Mouse (Mus musculus) urinary bladder, postnatal 25 days (tissue): Measurements from ENCODE around the gene Ric1.

Experiments used
- DNase-seq: peaks from one replicate; pipeline ENCODE4 v3.0.0; 2022; ENCODE audit warnings: low spot score

Gene Ric1

DNA sequence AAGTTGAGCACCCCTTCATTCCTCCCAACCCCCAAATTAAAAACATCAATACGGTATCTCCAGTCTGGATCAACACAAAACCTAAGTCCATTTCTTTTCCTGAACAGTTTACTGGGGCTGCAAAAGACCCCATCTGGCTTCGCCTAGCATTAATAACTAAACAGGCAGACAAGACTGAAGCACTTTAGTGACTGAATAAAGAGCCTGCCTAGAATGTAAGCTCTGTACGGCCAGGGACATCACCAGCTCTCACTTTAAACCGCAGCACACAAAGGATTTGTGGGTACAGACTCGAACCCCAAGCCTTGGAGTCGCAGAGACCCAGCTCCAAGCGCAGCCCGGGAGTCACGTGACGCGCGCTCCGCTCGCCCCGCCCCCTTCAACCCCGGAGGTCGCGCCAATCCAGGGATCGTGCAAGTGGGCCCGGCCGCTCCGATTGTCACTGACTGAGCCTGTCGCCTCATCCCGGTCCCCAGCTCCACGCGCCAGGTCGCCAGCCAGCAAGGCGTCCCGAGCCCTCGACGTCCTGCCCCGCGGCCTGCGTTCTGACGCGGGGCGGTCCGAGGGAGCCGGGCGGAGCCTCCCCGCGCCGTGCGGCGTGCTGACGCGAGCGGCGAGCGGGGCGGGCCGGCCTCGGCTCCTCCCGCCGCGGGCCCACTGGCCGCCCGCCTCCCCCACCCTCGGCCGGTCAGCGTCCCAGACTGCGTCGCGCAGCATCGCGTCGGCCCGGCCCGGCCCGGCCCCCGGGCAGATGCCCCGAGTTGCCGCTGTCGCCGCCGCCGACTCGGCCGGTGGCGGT, at the start of gene Ric1:
Ric1 (plus strand) TSS at position 646 of the 799 bp plus-strand sequence.
- DNase-seq: peak; percentile 84

DNA sequence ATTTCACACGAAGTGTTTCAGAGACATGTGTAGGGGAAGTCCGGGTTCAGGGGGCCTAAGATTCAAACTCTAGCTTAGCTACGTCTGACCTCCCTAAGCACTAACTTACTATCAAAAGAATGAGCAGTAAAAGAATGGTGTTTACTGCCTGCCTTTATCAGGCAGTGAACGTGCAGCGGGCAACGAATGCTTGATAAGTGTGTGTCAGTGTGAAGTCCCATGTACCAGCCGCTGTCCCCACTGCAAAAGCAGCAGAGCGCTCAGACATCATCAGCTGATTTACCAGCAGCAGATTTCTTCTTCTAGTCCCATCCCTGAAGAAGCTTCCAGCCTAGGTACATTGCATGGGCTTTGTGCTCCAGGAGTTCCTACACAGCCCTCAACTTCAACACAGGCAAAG, 49.7 kb upstream of the Ric1 start:
- no peak for DNase-seq

DNA sequence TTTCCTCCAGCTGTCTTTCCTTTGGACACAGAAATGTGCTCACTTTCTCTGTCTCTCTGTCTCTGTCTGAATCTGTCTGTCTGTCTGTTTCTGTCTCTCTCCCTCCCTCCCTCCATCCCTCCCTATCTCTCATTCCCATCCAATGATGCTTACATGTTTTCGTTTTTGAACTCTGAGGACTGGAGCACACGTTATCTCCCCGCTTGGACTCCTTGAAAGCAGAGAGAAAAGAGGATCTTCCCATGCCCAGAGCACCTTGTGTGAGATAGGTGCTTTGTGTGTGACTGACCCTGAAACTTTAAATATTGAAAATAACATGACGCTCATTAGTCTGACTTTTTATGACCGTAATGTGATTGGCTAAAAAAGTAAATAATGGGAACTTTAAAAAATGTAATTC, 49.1 kb upstream of the Ric1 start:
- DNase-seq: no peak

DNA sequence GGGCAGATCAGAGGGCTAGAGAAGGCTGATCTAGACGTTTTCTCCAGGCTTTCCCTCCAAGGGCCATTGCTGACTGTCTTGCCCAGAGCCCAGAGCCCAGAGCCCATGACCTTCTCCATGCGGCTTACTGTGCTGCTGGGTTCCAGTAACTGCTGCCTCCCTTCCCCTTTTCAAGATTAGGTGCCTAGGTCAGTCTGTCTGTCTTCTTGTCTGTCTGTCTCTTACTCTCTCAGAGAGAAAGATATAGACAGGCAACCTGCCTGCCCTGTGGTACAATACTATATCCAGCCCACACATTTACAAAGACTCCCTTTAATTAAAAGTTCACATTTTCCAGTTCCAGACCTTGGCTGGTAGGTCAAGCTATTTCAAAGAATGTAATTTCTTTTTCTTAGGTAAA, 47.3 kb upstream of the Ric1 start:
- DNase-seq: no peak

DNA sequence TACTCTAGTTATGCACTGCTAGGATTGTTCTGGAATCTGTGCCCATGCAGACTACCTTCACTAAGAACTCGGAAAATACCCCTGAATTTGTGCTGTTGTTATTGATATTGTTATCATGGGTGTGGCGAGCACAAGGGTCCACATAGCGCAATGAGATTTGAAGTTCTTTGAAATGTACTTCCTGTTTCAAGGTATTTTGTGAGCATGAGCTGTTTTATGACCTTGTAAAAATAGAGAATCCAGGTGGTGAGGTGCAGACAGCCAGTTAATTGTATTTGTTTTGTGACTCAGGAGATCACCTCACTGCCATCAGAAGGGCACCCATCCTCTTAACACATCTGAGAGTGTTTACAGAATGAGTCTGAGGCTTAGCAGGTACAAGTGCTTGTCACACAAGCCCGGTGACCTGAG, 46.9 kb upstream of the Ric1 start:
- DNase-seq: no peak

DNA sequence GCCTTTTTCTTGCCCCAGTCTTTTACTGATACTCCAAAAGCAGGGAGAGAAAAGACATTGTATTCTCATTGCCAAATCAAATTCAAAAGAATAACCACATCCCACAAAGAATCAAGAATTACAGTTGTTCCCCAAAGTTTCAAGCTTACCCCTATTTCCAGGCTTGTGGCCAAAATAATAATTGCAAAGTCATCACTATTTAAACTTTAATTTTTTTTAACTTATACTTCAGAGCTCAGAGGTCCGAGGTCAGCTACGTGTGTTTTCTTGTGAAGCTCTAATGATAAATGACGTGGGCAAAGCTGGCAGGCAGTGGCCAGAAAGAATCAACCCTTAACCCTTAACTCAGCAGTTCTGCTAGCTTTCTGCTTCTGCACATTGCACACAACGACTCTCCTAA, 43.5 kb upstream of the Ric1 start:
- no peak for DNase-seq

DNA sequence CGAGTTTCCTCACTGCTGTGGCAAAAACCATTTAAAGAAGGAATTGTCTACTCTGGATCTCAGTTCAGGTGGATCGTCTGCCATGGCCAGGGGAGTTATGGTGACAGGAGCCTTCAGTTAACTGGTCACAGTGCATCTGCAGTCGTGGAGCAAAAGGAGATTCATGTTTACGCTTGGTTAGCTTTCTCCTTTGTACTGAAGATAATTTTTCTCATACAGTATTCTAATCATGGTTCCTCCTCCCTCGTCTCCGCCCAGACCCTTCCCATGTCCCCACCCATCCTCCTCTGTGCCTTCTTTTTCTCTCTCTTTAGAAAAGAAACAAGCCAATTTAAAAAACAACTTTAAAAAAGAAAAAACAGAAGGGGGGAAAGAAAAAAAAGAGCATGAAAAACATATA, 40.5 kb upstream of the Ric1 start:
- DNase-seq: no peak

DNA sequence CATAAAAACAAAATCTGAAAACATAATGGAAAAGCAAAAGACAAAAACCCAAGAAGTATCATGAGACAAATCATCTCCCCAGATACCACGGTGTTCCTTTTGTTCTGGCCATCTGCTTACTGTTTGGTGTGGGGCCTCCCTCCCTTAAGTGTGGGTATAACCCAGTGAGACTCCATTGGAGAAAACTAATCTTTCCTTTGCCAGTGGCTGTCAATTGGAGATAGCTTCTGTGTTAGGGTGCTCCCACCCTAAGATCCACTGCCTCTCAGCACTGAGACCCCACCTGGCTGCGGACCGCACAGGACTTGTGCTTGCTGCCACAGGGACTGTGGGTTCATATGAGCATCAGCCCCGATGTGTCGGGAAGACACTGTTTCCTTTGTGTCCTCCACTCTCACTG, 39.9 kb upstream of the Ric1 start:
- no peak for DNase-seq

DNA sequence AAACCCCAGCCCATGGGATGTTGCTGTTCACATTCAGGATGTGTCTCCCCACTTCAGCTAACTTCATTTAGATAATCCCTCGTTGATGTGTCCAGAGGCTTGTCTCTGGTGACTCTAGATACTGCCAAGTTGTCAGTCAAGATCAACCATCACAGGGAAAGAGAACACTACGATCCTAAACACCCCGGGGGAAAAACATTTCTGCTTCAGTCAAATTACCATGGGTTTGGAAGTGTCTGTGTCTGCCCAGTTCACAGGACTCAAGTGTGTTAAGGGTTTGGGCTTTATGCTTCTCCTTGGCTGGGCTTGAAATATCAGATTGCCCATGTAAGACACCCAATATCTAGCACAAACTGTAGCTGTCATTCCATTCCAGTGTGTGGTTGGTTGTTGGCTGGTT, 39.4 kb upstream of the Ric1 start:
- DNase-seq: no peak

DNA sequence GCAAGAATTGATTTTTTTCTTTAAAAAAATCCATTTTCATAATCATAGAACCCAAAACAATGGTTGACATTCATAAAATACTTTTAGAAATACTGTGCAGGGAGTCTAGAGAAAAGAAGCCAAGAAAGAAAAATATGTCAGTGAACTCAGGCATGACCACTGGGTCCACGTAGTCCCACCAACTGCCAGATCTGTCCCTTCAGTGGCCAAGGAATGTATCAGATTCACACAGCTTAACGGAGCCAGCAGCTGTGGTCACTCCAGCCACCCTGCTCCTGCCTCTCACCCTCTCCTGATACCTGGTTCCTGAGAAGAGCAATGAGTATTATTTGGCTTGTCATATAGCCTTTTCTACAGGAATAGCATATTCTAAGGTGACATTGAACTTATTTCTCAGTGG, 38.7 kb upstream of the Ric1 start:
- no peak for DNase-seq

DNA sequence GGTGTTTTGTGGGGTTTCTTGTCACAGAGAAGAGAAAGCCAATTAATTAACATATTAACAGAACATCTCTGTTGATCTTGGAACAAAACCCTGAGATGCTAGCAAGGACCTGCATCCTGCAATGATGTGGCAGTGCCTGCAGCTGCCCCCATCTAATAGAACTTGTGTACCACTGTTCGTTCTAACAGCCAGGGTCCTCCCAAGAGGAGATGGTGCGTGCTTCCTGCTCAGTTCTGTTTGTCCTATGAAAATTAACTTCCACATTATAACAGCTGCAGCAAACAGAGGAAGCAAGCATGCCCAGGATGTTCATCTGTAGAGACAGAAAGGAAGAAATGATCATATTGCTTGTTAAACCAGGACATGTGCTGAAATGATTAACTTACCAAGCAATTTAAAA, 37.5 kb upstream of the Ric1 start:
- no peak for DNase-seq

DNA sequence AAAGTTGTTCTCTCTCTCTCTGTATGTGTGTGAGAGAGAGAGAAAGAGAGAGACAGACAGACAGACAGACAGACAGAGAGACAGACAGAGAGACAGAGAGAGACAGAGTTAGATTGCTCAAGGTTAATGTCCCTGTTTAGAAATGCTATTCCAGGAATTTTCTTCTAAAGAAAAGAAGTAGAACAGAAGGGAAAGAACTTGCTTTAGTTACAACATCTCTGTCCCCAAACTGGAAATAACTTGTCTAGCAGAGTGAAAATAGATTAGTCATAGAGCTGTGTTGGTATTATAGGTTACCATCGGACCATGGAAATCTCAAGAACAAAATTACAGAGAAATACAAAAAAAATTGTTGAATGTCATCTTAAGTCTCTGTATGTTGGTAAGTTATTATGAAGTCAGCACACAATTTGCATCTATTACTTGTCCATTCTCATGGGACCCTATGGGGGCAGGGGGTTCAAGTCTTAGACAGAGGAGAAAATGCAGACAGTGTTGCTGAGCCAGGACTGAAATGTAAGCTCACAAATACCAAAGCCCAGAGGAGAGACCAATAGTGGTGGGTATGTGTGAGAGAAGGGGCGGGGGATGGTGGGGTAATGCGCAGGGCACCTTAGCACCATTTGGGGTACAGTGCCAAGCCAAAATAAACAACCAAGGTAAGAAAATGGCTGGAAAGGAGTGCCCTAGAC, 36.7 kb upstream of the Ric1 start:
- no peak for DNase-seq

DNA sequence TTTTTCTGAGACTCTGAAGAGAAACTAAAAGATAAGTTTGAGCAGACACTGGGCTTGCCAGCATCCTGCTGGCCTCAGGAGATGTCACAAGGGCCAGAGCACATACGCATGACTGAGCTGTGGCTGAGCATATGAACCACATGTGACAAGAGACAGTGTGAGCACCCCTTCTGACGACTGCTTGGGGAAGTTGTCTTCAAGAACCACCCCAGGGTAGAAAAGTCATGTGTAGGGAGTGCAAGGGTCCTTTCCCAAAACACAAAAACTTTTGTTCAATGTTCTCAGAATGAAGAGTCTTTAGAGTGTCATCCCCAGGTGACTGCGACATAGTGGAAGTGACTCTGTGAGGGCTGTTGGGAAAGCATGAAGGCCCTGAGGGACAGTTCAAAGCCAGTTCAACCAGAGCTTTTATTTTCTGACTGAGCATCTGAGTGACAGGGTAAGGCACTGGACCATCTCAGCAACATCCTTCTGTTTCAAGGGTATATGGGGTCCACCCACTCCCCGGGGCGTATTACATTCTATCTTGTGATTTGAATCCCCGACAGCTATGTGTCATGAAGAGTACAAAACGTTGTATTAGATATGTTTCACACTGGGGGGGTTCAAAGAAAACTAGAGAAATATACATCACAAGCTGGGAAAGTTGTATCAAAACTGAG, 35.4 kb upstream of the Ric1 start:
- no peak for DNase-seq

DNA sequence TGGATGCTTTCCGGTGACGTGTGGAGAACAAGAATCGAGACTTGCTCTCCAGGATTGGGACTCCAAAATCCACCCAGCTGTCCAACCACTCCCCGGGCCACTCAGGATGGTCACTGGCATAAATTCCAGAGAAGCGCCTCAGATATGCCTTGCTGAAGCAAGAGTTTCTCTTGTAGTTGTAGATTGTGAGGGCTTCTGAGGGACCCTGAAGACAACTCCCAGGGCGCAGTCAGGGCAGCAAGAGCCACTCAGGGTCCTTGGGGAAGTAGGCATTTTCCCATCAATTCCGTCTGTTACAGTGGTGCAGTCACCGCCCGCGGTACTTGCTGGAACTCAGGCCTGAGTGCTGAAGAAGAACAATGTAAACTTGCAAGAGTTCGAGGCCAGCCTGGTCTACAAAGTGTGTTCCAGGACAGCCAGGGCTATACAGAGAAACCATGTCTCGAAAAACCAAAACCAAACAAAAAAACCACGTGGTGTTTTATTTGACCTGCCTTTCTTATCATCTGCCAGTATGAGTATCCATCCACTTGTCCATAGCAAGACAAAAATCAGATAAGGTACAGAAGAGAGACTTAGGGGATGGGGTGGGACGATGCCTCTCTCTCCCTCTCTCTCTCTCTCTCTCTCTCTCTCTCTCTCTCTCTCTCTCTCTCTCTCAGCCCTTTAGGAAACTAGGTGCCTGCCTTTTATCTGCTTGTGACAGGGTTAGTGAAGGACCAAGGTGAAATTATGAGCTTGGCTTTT, 34.6 kb upstream of the Ric1 start:
- DNase-seq: no peak

DNA sequence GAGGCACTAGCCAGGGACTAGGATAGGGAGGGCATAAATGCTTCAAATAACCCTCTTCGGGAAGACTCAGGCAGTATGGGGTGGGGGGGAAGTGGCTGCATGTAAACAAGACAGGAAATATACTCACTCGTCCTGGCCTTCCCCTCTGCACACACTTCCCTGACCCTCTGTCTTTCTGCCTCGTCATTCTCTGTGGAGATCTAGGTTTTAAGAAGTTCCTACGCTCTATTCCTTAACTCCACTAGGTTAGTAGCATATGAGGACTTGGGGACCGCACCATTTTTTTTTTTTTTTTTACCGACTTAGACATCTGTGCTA, 34.0 kb upstream of the Ric1 start:
- DNase-seq: no peak

DNA sequence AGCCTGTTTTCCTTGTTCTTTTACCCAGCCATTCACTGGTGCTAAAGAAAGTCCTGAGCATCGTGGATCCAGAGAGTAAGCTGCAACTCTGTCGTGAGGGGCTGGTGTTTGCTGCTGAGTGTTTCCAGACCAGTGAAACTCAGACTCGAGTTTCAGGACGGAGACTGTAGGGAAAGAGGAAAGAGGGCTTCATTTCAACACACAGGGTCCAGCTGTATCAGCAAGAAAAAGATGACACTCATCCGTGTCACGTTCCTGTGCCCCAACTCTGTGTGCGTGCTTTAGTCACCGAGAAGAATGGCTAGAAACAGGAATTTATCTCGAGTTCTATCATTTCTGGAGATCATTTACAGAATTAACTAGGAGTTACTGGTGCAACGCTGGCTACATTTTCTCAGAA, 33.7 kb upstream of the Ric1 start:
- no peak for DNase-seq

DNA sequence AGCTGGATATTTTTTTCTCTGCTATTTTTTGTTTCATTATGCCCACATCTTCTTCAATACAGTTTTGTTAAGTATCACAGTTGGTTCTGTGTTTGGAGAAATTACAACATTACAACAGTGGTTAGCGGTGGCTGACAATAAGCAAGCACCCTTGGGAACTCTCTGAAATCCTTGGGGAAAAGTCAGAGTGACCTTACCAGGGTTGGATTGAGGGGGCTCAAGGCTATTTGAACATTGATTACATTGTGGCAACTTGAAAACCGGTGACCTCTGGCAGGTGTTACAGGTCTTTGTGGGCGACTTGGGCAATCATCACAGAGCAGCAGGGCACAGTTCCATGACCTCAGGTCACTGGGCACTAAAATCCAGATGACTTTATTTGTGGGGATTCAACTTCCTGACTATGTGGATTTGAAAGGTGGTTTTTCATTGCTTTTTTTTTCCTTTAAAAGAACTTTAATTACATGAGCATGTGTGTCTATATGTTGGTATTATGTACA, 32.2 kb upstream of the Ric1 start:
- DNase-seq: no peak

DNA sequence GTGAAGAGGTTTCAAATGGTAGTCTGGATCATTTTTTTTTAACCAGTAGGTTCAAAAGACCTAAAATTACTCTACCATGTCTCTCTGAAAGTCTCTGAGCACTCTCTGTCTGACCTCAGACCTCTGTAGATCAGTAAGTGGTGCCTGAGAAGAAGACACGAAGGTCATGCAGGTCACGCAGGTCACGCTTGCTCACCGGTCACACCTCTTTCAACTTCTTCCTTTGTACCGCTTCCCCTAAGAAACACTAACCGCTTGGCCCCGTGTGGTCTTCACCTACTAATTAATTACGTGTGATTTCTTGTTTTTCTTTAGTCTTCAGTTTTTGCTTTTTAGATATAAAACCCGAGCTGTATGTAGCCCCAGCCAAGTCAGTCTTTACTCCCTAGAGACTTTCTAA, 30.6 kb upstream of the Ric1 start:
- DNase-seq: no peak

DNA sequence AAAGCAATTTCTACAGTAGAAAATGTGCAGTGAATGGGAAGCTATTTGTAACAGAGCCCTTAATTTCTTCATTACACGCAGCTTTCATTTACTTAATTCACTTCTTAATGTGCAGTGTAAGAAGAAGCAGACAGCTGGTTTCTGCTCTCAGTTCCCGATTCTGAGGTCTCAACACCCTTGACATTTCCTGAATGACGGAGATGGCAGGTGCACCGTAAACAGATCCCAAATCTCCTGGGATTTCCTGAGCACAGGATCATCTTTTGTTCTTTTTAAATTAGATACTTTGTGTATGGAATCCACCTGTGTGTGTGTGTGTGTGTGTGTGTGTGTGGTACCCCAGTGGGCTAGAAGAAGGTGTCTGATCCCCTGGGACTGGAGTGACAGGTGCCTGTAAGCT, 27.6 kb upstream of the Ric1 start:
- no peak for DNase-seq

DNA sequence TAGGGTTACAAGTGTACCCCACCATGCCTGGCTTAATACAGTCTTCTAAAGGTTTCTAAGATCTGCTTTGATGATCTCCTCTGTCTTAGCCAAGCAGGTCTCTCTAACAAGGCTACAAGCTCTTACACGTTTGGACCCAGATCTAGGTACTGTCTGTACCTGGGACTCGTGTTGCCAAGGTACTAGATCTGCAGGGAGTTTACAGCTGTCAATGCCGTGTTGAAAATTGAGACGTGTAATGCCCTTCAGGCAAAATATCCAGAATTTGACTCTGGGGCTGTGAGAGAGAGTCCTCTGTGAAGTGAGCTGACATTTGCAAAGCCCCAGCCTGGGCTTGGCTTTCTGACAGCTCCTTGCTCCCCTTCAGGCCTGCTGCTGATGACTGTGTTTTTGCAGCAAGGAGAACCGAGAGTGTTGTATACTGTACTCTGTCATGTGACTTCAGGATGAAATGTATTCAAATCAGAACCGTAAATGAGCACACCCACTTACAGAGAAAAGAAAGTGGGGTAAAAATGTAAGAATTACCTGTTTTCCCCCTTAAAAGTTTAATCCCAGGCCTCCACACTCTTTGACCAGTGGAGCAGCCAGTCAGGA, 26.0 kb upstream of the Ric1 start:
- DNase-seq: no peak

DNA sequence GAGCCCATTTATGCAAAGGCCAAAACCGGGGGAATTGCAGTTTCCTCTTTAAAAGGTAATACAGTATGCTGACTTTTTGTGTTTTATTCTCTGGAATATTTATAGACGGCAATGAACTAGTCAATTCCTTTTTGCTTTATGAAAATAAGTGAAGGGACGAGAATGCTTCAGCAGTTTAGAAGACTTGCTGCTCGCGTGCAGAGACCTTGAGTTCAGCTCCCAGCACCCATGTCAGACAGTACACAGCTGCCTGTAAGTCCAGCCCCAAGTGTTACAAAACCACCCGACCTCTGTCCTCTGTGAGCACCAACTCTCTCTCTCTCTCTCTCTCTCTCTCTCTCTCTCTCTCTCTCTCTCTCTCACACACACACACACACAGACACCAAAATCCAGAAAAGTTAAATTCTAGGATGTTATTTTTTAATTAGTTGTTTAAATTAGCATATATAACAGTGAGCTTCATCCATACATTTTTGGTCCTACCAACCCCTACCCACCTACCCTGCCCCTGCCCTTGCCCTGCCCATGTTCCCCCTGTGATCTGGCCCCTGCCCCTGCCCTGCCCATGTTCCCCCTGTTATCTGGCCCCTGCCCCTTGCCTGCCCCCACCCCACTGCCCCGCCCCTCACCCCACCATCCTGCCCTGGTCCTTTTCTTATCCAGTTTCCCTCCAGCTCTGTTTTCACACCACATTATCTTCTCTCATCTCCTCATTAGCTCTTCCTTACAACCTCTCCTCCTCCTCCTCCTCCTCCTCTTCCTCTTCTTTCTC, 25.1 kb upstream of the Ric1 start:
- DNase-seq: no peak
